12 mouse cellular contexts compared by ENCODE assay signal in the genomic region with DNA sequence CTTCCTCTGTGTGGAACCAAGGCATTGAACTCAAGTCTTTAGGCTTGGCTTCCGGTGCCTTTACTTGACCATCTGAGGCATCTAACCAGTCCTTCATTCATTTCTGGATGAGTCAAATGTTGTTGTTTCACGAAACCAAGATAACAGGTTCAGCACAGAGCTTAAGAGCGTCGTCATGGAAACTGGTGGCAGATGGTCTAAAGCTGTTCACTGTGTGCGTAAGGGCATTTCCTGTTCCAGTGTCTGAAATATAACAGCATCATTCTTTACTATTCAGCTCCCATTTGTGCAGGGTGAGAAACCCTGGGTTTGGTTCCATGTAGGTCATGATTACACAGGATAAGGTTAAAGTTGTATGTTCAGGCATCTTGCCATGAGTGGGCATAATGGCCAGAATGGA.
DNase-seq lines count a peak whose midpoint lies in the region.
"Had no signal": no experiment of that assay in that cellular context is flagged by ENCODE, and none has a peak within 500 bp of the region (broad histone marks: within the 10 kb centered on the region; RNA-seq: fewer than 3 reads in every experiment).

No protein-coding gene starts in this region.

- peak; percentile 61 for DNase-seq in layer of hippocampus, adult 11-12 months (ENCODE audit: low spot score)
- DNase-seq in layer of hippocampus, adult 9-10 months (ENCODE audit: low spot score): no peak
- DNase-seq in right cerebral cortex, adult 2 months (ENCODE audit: low spot score in 2 of 2): peak; percentile 48 to 62
- DNase-seq in right cerebral cortex, postnatal 14 days: no peak
- DNase-seq in embryo, embryonic 10.5 days (ENCODE audit: low spot score): peak; percentile 40
- DNase-seq in telencephalon, adult 2 months (ENCODE audit: low read depth, low spot score): peak; percentile 89
- no peak for DNase-seq in cerebellum, postnatal 36 days
- DNase-seq: adrenal gland, postnatal 14 days; cerebellum, adult 11 months; gastrocnemius, postnatal 10 days; kidney, adult 8-10 months; lung, adult 18-20 months had no signal

Comparison
In these comparisons a context has a peak if more than half of its experiments do, and no peak if none do; other contexts are left out.
1. DNase-seq: peak in layer of hippocampus, adult 11-12 months (single experiment), right cerebral cortex, adult 2 months (2 of 2), embryo, embryonic 10.5 days (single experiment) and telencephalon, adult 2 months (single experiment); none in layer of hippocampus, adult 9-10 months (single experiment), right cerebral cortex, postnatal 14 days (single experiment) and cerebellum, postnatal 36 days (0 of 2).